Mouse (Mus musculus) naive thymus-derived CD4-positive, alpha-beta T cell, adult 2 months (primary cell): Measurements from ENCODE around the gene Nfasc.

ENCODE experiments used
- DNase-seq: peaks from one replicate; pipeline ENCODE4 v3.0.0-alpha.2; 2011; ENCODE audit warnings: low read depth

Gene Nfasc

GRCm38 (mm10) chr1:132641049-132641795, 100.4 kb downstream of the Nfasc start:
- DNase-seq = no peak

- no peak for DNase-seq
Observed at GRCm38 (mm10) chr1:132640256-132640655, 101.3 kb downstream of the Nfasc start.

DNA sequence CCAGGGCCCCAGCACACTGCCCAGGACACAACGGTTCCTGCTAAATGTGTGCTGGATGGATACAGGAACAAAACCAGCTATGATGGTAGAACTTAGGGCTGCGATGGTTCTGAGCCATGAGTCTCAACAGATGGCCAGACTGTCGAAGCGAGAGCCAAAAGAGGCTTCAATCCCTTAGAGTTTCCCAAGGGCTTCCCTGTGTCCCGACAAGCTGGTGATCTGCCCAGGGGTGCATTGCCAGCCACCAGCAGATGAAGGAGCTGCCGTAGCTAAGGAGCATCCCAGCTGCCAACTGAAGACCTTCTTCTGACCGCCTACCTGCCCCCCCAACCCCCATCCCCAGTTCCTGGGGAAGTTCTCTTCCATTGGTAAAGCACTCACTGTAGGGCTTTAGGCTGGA, 104.3 kb downstream of the Nfasc start:
- DNase-seq = no peak

DNA sequence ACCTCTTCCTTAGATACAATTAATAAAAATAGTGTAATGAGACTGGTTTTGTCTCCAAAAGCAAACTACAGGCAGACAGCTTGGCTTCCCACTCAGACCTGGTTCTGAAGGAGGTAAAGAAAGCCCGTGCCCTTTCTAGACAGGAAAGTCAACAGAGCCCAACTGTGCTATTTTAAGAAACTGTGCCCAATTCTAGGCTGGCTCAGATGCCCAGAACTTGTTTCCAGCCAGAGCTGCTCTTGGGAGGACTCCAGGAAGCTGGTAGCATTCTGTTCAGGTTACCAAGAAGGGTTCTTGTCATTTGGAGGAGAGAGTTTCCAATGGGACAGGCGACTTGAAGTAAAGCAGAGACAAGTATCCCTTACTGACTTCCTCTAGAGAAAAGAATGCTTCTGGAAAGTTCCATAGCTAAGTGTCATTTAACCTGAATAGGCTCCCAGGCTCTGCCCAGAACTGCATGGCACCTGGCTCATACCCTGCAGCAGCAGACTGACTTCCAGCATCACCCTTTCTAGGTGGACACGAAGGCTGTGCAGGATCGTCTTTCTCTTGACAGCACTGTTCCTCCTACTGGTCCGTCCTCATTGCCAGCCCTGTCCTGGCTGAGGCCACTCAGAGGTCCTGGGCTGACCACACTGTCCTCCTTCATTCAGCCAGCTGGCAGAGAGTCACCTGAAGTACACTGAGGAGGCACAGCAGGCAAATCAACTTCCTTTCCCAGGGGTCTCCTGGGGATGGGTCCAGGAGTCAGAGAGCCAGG, 111.8 kb downstream of the Nfasc start:
- DNase-seq = no peak

DNA sequence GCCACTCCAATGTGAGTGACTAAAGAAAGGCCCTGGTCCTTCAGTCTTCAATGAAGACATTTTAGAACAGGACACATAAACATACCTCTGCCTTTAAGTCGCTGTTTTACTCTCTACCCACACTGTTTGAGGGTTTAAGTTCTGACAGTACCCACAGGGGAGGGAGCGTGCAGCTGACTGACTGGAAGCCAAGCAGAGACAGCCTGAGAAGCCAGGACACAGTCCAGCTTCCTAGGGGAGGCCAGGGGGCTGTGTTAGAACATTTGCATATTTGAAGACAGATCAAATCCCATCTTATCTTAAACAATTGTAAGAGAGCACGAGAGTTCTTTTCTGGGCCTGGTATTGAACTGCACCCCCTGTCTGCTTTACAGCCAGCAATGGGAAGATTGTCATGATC, 113.0 kb downstream of the Nfasc start:
- DNase-seq = no peak

GRCm38 (mm10) chr1:132628183-132628582, 113.4 kb downstream of the Nfasc start:
- no peak for DNase-seq

DNA sequence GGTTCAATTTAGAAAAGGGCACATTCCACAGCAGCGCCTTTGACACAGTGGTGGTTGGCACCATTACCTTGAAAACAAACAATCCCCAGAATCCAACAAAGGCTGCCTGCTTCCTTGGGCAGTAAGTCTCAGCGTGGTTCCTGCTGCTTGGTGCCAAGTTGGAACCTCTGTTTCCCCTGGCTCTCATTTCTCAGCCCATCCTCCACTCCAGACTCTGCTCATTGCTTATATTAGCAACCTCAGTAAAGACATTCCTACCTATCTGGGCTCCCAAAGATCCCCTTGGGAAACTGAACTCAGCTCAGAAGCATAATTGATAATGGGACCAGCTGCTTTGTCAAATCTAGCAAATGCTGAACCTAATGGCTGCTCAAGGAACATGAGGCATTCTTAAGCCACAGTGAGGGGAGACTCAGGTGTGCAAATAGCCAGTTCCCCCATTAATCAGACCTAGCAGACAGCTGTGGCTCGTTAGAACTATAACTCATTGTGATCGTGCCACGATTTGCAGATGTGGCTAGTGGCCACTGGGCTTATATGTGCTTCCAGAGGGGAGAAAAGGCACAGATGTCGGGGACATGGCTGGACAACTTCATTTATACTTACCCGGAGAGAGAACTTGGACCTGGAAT, 115.4 kb downstream of the Nfasc start:
- DNase-seq = no peak

GRCm38 (mm10) chr1:132625034-132625433, 116.6 kb downstream of the Nfasc start:
- no peak for DNase-seq

- DNase-seq = no peak
Observed at GRCm38 (mm10) chr1:132624466-132624865, 117.1 kb downstream of the Nfasc start.

DNA sequence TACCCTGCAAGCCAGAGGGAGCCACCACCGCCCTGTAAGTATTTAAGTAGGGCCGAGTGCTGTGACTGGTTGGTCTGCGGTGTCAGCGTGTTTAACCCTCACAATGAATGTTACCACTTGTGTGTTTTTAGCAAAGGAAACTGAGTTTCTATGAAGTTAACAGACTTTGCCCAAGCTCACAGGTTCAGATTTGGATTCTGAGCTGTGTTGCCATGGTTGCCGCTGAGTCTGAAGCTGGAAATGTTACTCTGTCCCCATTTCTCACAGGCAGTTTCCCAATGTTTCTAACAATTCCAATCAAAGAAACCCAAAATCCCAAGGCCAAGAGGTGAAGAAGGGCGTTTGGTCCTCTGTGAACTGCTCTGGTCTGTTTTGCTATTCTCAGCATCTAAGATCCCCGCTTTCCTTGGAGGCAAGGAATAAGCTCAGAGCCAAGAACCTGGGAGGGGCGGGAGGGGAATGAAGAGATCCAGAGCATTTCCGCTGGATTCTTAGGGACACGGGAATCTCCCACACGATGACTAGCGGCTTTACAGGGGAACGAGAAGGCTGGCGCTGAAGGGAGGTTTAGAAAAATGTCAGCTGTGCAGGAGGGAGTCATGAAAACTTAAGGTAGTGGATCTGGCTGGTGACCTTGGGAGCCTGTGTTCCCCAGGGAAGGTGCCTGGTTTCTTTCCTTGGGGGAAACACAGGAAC, 117.8 kb downstream of the Nfasc start:
- DNase-seq = no peak

GRCm38 (mm10) chr1:132612066-132612465, 129.5 kb downstream of the Nfasc start:
- no peak for DNase-seq

GRCm38 (mm10) chr1:132609048-132609634, 132.5 kb downstream of the Nfasc start:
- peak; percentile 11 for DNase-seq

- no peak for DNase-seq
Observed at GRCm38 (mm10) chr1:132602161-132602560, 139.4 kb downstream of the Nfasc start.

DNA sequence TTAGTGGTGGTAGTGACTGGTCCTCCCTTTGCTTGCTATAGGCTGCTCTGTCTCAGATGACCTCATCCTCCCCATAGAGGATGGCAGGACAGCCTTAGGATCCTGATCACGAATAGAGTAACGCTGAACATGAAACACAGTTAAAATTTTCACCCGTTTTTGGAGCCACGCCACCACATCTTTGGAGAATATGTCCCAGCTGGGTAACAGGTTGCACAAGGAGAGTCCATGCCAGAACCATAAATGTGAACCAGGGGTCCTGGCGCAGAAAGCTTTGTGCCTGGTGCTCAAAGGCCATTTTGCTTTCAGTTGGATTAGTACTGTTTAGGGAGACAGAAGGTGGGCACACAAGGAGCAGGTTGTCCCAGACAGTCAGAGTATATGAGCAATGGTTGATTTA, 143.6 kb downstream of the Nfasc start:
- no peak for DNase-seq

DNA sequence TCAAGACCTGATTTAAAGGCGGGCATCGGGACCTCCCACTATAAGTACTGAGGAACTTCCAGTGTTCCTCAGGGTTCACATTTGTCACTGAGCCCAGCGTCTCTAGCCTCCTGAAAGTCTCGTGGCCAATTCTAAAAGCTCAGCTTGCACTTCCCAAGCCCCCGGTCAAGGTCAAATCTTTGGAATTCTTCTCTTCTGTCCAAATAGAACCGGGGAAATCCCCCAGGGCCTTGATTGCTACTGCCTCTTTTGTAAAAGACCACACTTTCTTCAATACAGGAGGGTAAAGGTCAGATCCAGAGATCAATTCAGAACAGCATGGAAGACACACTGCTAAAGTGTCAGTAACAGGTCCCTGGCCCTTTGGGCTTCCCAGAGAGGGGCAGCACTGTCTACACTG, 145.9 kb downstream of the Nfasc start:
- DNase-seq = no peak

DNA sequence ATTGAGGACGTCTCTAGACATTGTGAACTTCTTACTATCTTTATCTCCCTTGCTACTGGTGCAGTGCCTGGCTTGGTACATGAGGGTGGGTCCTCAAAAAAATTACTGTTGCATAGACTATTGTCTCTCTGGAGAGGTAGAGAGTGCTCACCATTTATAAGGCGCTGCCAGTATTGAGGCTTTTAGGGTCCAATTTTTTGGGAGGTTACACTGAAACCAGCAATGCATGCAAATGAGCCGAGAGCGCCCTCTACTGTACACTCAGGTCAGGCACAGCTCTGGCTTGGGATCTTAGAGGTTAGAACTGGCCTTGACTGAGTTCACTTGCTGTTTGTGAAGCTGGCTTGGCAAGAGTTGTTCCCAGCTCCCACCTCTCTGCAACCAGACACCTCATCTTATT, 147.0 kb downstream of the Nfasc start:
- peak; percentile 22 for DNase-seq

GRCm38 (mm10) chr1:132592145-132592544, 149.5 kb downstream of the Nfasc start:
- no peak for DNase-seq

- no peak for DNase-seq
Observed at GRCm38 (mm10) chr1:132591399-132591930, 150.1 kb downstream of the Nfasc start.

DNA sequence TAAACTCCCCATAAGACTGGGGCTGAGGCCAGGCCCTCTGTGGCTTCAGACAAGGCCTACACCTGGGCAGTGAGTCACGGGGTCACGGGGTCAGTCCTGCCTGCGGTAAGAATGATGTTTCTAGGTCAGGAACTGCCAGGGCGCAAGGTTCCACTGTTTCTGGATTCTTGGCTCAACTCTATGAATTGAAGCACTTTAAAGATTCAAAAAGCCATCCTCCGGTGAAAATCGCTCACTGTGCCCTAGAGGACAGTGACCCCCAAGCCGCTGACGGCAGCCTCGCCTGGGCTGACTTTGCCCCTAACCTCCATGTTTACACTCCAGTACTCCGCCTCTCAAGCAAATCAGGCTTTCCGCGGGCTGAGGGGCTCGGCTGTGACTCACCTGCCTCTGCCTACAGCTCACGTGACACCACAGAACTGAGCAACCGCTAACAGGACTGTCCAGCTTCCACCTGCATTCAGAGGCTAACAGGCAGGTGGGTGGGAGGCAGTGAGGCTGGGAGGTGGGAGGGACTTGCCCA, 154.9 kb downstream of the Nfasc start:
- no peak for DNase-seq

DNA sequence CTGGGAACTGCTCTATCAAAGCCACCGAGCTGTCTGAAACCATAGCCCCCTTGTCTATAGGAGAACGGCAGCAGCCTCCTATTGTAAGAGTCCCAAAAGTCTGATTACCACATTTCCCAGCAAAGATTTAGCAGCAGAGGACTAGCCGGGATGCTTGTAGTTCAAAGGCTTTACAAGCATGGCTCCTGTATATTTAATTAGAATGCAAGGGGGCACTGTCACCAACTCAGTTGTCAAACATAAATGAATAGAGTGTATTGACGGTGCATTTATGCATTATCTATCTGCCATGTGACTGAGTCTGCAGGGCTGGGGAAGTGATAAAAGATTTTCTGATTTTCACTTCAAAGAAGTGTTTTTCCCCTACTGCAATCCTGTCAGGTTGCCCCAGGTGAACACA, 156.2 kb downstream of the Nfasc start:
- DNase-seq = no peak

DNA sequence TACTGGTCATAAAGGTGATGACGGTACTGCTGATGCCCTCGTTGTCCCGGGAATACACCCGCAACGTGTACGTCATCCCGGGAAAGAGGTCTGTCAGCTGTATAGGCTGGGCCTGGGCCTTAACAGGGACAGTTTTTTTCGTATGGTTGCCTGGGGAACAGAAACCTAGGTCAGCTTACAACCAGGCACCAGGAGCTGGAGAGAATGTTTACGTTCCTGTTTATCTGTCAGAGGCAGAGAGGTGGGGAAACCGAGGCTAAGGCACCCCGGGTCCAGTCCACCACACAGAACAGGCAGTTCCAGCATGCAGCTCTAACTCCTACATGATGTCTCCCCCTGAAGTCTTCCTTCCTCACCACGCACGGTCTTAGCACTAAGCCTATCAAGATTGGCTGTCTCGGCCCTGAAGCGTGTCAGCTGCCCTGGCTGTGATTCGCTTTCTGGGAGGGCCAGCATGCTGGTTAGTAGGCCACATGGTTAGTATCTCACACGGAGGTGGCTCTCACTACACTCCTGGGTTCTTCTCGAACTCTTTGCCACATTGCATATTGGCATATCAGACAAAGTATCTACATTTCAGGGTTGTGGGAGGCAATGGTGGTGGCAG, 158.5 kb downstream of the Nfasc start:
- DNase-seq = no peak
